Mouse (Mus musculus) limb, embryonic 15.5 days (tissue): Measurements from ENCODE around the gene Itm2c. TPM values are rescaled to one million over a fixed set of nuclear protein-coding genes. Genes with fewer than 3 reads are reported as not detected.

Experiments used
- ATAC-seq: fragments of 200-750 bp; cut with Nextera tagmentation; 2 replicates; pipeline ENCODE4 v1.8.0; 2017; ENCODE audit warnings: low read depth, moderate TSS enrichment; ENCODE audit not compliant: insufficient number of reproducible peaks, low FRiP score, low TSS enrichment
- H3K27ac ChIP-seq: fragments of 300-500 bp; sonication (generic); 2 replicates; pipeline ENCODE4 v1.5.1; 2015; ENCODE audit warnings: moderate library complexity, mild to moderate bottlenecking, inconsistent platforms
- H3K27me3 ChIP-seq: fragments of 300-500 bp; sonication (generic); 2 replicates; pipeline ENCODE4 v1.6.1; 2015; ENCODE audit warnings: inconsistent platforms
- H3K36me3 ChIP-seq: fragments of 300-500 bp; sonication (generic); 2 replicates; pipeline ENCODE4 v1.6.1; 2015; ENCODE audit warnings: inconsistent platforms
- H3K4me1 ChIP-seq: fragments of 300-500 bp; sonication (generic); 2 replicates; pipeline ENCODE4 v1.6.1; 2015; ENCODE audit warnings: inconsistent platforms
- H3K4me2 ChIP-seq: fragments of 300-500 bp; sonication (generic); 2 replicates; pipeline ENCODE4 v1.6.1; 2015; ENCODE audit warnings: mild to moderate bottlenecking, inconsistent platforms
- H3K4me3 ChIP-seq: fragments of 300-500 bp; sonication (generic); 2 replicates; pipeline ENCODE4 v1.5.1; 2015; ENCODE audit warnings: mild to moderate bottlenecking, inconsistent platforms
- H3K9ac ChIP-seq: fragments of 300-500 bp; sonication (generic); 2 replicates; pipeline ENCODE4 v1.6.1; 2015; ENCODE audit warnings: inconsistent platforms
- H3K9me3 ChIP-seq: fragments of 300-500 bp; sonication (generic); 2 replicates; pipeline ENCODE4 v1.6.1; 2016; ENCODE audit warnings: inconsistent platforms
- WGBS: fragments of 180-500 bp; shearing (Covaris S2); methylation state at CpG from one replicate; pipeline ENCODE4 v1.1.7; 2015; 5-methylcytosine and 5-hydroxymethylcytosine counted together
- polyA plus RNA-seq: library from polyadenylated mRNA; unstranded; fragments of >200 nt; fragmentation: Nextera tagmentation; extraction: Ambion mirVana; gene quantifications from 2 replicates; pipeline ENCODE4 v1.2.1, GENCODE M21; 2015

Itm2c gene
- 306 and 309 TPM in 2 replicates for polyA plus RNA-seq

GRCm38 (mm10) chr1:85894231-85894747 lies at the start of gene Itm2c:
Gene Itm2c (plus strand): TSS chr1:85894281.
- WGBS: under 1% methylated on average over 35 of the region's 35 CpGs
- H3K27ac ChIP-seq: peak within 1 kb of the TSS; percentile 91
- H3K9ac ChIP-seq: peak within 1 kb of the TSS; percentile 75
- H3K27me3 ChIP-seq: no peaks in the 10 kb centered on the region
- peak within 1 kb of the TSS; percentile 76 for H3K4me2 ChIP-seq
- peaks cover 46% of the 10 kb centered on the region for H3K4me1 ChIP-seq
- H3K4me3 ChIP-seq: peak within 1 kb of the TSS; percentile 81
- H3K9me3 ChIP-seq: no peaks in the 10 kb centered on the region
- H3K36me3 ChIP-seq: 0 out of 2 replicates have a peak, but pooled peaks cover 4% of the 10 kb centered on the region
- ATAC-seq: peak; percentile 68; the same call in 1 of the 2 replicates

GRCm38 (mm10) chr1:85844981-85845380 lies 49.1 kb upstream of the Itm2c start:
- H3K9me3 ChIP-seq: no peaks in the 10 kb centered on the region
- ATAC-seq: no peak
- H3K4me1 ChIP-seq: no peaks in the 10 kb centered on the region
- 83% methylated on average over 6 of the region's 6 CpGs for WGBS
- peaks cover 46% of the 10 kb centered on the region for H3K36me3 ChIP-seq
- no peak overlapping the region for H3K27ac ChIP-seq
- no peak overlapping the region for H3K9ac ChIP-seq
- no peak overlapping the region for H3K4me3 ChIP-seq
- no peak overlapping the region for H3K4me2 ChIP-seq
- H3K27me3 ChIP-seq: no peaks in the 10 kb centered on the region

- Histone ChIP-seq H3K4me1 (no peaks in the 10 kb centered on the region), H3K4me2 (no peak overlapping the region), H3K4me3 (no peak overlapping the region), H3K27me3 (no peaks in the 10 kb centered on the region), H3K9me3 (no peaks in the 10 kb centered on the region), H3K27ac (no peak overlapping the region), H3K36me3 (peaks cover 49% of the 10 kb centered on the region), H3K9ac (no peak overlapping the region)
- no peak for ATAC-seq
- 79% methylated on average over 3 of the region's 3 CpGs for WGBS
These were observed 48.6 kb upstream of the Itm2c start for GRCm38 (mm10) chr1:85845476-85845875.

- ATAC-seq: no peak
- WGBS: 92% methylated on average over 14 of the region's 14 CpGs
- H3K4me2 ChIP-seq: no peak overlapping the region
- no peaks in the 10 kb centered on the region for H3K9me3 ChIP-seq
- no peak overlapping the region for H3K9ac ChIP-seq
- H3K27ac ChIP-seq: no peak overlapping the region
- H3K4me1 ChIP-seq: no peaks in the 10 kb centered on the region
- peaks cover 50% of the 10 kb centered on the region for H3K36me3 ChIP-seq
- H3K27me3 ChIP-seq: no peaks in the 10 kb centered on the region
- no peak overlapping the region for H3K4me3 ChIP-seq
These were observed 45.1 kb upstream of the Itm2c start for GRCm38 (mm10) chr1:85849016-85849415.

GRCm38 (mm10) chr1:85850851-85851250 lies 43.2 kb upstream of the Itm2c start:
- no peak overlapping the region for H3K4me3 ChIP-seq
- ATAC-seq: no peak
- no peaks in the 10 kb centered on the region for H3K4me1 ChIP-seq
- WGBS: 92% methylated on average over 5 of the region's 5 CpGs
- H3K9me3 ChIP-seq: no peaks in the 10 kb centered on the region
- no peaks in the 10 kb centered on the region for H3K27me3 ChIP-seq
- no peak overlapping the region for H3K9ac ChIP-seq
- H3K4me2 ChIP-seq: no peak overlapping the region
- no peak overlapping the region for H3K27ac ChIP-seq
- H3K36me3 ChIP-seq: peaks cover 46% of the 10 kb centered on the region

GRCm38 (mm10) chr1:85852996-85853689 lies 40.9 kb upstream of the Itm2c start:
- peaks cover 33% of the 10 kb centered on the region for H3K36me3 ChIP-seq
- no peak overlapping the region for H3K9ac ChIP-seq
- ATAC-seq: 0 out of 2 replicates have a peak, but pooled peaks have one; percentile 38
- no peaks in the 10 kb centered on the region for H3K9me3 ChIP-seq
- H3K27me3 ChIP-seq: no peaks in the 10 kb centered on the region
- no peak overlapping the region for H3K27ac ChIP-seq
- no peaks in the 10 kb centered on the region for H3K4me1 ChIP-seq
- WGBS: 77% methylated on average over 2 of the region's 2 CpGs
- no peak overlapping the region for H3K4me3 ChIP-seq
- no peak overlapping the region for H3K4me2 ChIP-seq

GRCm38 (mm10) chr1:85853865-85854264 lies 40.2 kb upstream of the Itm2c start:
- Histone ChIP-seq H3K4me1 (no peaks in the 10 kb centered on the region), H3K36me3 (peaks cover 26% of the 10 kb centered on the region), H3K4me2 (no peak overlapping the region), H3K4me3 (no peak overlapping the region), H3K27me3 (no peaks in the 10 kb centered on the region), H3K9me3 (no peaks in the 10 kb centered on the region), H3K27ac (no peak overlapping the region), H3K9ac (no peak overlapping the region)
- 89% methylated on average over 2 of the region's 2 CpGs for WGBS
- no peak for ATAC-seq

- Histone ChIP-seq H3K9ac (no peak overlapping the region), H3K27ac (no peak overlapping the region), H3K36me3 (peaks cover 20% of the 10 kb centered on the region), H3K4me3 (no peak overlapping the region), H3K4me1 (no peaks in the 10 kb centered on the region), H3K4me2 (no peak overlapping the region), H3K9me3 (no peaks in the 10 kb centered on the region), H3K27me3 (no peaks in the 10 kb centered on the region)
- no peak for ATAC-seq
- 66% methylated on average over 2 of the region's 2 CpGs for WGBS
These were observed 39.6 kb upstream of the Itm2c start for GRCm38 (mm10) chr1:85854475-85854874.

- Histone ChIP-seq H3K4me3 (no peak overlapping the region), H3K9ac (no peak overlapping the region), H3K9me3 (no peaks in the 10 kb centered on the region), H3K4me1 (no peaks in the 10 kb centered on the region), H3K27me3 (no peaks in the 10 kb centered on the region), H3K27ac (no peak overlapping the region), H3K4me2 (no peak overlapping the region), H3K36me3 (peaks cover 10% of the 10 kb centered on the region)
- WGBS: 89% methylated on average over 3 of the region's 3 CpGs
- ATAC-seq: no peak
These were observed 37.8 kb upstream of the Itm2c start for GRCm38 (mm10) chr1:85856266-85856665.

GRCm38 (mm10) chr1:85857261-85857754 lies 36.8 kb upstream of the Itm2c start:
- H3K9me3 ChIP-seq: peaks cover 10% of the 10 kb centered on the region; the same call in 1 of the 2 replicates

GRCm38 (mm10) chr1:85864383-85864782 lies 29.7 kb upstream of the Itm2c start:
- no peaks in the 10 kb centered on the region for H3K36me3 ChIP-seq
- no peak for ATAC-seq
- 71% methylated on average over 10 of the region's 10 CpGs for whole genome bisulfite sequencing

More at GRCm38 (mm10) chr1:85857261-85857754, 36.8 kb upstream of the Itm2c start:
- Histone ChIP-seq H3K9ac (no peak overlapping the region), H3K4me1 (no peaks in the 10 kb centered on the region), H3K36me3 (peaks cover 2% of the 10 kb centered on the region; the same call in 1 of the 2 replicates), H3K27me3 (no peaks in the 10 kb centered on the region), H3K27ac (no peak overlapping the region), H3K4me3 (no peak overlapping the region), H3K4me2 (no peak overlapping the region)
- ATAC-seq: no peak
- WGBS: 71% methylated on average over 6 of the region's 6 CpGs

GRCm38 (mm10) chr1:85870001-85870400 lies 24.1 kb upstream of the Itm2c start:
- WGBS: 61% methylated on average over 7 of the region's 7 CpGs
- no peaks in the 10 kb centered on the region for H3K4me1 ChIP-seq
- no peak overlapping the region for H3K4me2 ChIP-seq
- no peak for ATAC-seq
- H3K36me3 ChIP-seq: no peaks in the 10 kb centered on the region
- no peaks in the 10 kb centered on the region for H3K27me3 ChIP-seq
- no peak overlapping the region for H3K9ac ChIP-seq
- no peak overlapping the region for H3K27ac ChIP-seq
- H3K4me3 ChIP-seq: no peak overlapping the region
- no peaks in the 10 kb centered on the region for H3K9me3 ChIP-seq

More at GRCm38 (mm10) chr1:85864383-85864782, 29.7 kb upstream of the Itm2c start:
- Histone ChIP-seq H3K4me1 (no peaks in the 10 kb centered on the region), H3K27me3 (no peaks in the 10 kb centered on the region), H3K9ac (no peak overlapping the region), H3K4me3 (no peak overlapping the region), H3K9me3 (peaks cover 11% of the 10 kb centered on the region; the same call in 1 of the 2 replicates), H3K4me2 (no peak overlapping the region), H3K27ac (no peak overlapping the region)
